Mouse (Mus musculus) midbrain, postnatal 0 days (tissue): ENCODE data around the gene Abcc8. TPM values are rescaled to one million over a fixed set of nuclear protein-coding genes. Genes with fewer than 3 reads are reported as not detected.

Experiments used
- ATAC-seq: fragments of 200-750 bp; cut with Nextera tagmentation; 2 replicates; pipeline ENCODE4 v1.8.0; 2017; ENCODE audit warnings: moderate number of reproducible peaks, mild to moderate bottlenecking, moderate TSS enrichment, moderate library complexity; ENCODE audit not compliant: low FRiP score
- DNase-seq: peaks from one replicate; pipeline ENCODE4 v3.0.0-alpha.2; 2015; ENCODE audit warnings: low spot score
- H3K27ac ChIP-seq: fragments of 300-500 bp; sonication (generic); 2 replicates; pipeline ENCODE4 v1.5.1; 2014; ENCODE audit warnings: low read depth, mild to moderate bottlenecking, low read length, mixed read lengths
- H3K27me3 ChIP-seq: fragments of 300-500 bp; sonication (generic); 2 replicates; pipeline ENCODE4 v1.6.1; 2014; ENCODE audit warnings: low read length, control low read depth, mixed read lengths; ENCODE audit not compliant: insufficient read depth
- H3K36me3 ChIP-seq: fragments of 300-500 bp; sonication (generic); 2 replicates; pipeline ENCODE4 v1.6.1; 2014; ENCODE audit warnings: low read length, control low read depth, mixed read lengths; ENCODE audit not compliant: insufficient read depth
- H3K4me1 ChIP-seq: fragments of 300-500 bp; sonication (generic); 2 replicates; pipeline ENCODE4 v1.6.1; 2014; ENCODE audit warnings: mild to moderate bottlenecking, control low read depth, antibody characterized with exemption, low read length, mixed read lengths; ENCODE audit not compliant: insufficient read depth
- H3K4me2 ChIP-seq: fragments of 300-500 bp; sonication (generic); 2 replicates; pipeline ENCODE4 v1.6.1; 2014; ENCODE audit warnings: low read depth, mild to moderate bottlenecking, low read length, mixed read lengths; ENCODE audit not compliant: poor library complexity, severe bottlenecking
- H3K4me3 ChIP-seq: fragments of 300-500 bp; sonication (generic); 2 replicates; pipeline ENCODE4 v1.5.1; 2014; ENCODE audit warnings: low read depth, mild to moderate bottlenecking, low read length, moderate library complexity
- H3K9ac ChIP-seq: fragments of 300-500 bp; sonication (generic); replicated peaks from 2 replicates; pipeline ENCODE4 v1.6.1; 2014; ENCODE audit warnings: mild to moderate bottlenecking, low read length, moderate library complexity, mixed read lengths; ENCODE audit not compliant: poor library complexity, severe bottlenecking
- H3K9me3 ChIP-seq: fragments of 300-500 bp; sonication (generic); 2 replicates; pipeline ENCODE4 v1.6.1; 2016; ENCODE audit warnings: low read length, control low read depth
- CTCF ChIP-seq: IDR thresholded peaks from 2 replicates; pipeline ENCODE4 v1.5.1; 2016; ENCODE audit warnings: antibody characterized with exemption, mild to moderate bottlenecking
- WGBS: fragments of 180-500 bp; shearing (Covaris S2); extraction: QIAGEN DNeasy Blood & Tissue Kit; methylation state at CpG from one replicate; pipeline ENCODE4 v1.1.7; 2014; 5-methylcytosine and 5-hydroxymethylcytosine counted together
- polyA plus RNA-seq: library from polyadenylated mRNA; unstranded; fragments of >200 nt; fragmentation: Nextera tagmentation; extraction: Ambion mirVana; gene quantifications from 2 replicates; pipeline ENCODE4 v1.2.1, GENCODE M21; 2015
- total RNA-seq: library from RNA; depleted of rRNA; stranded (reverse); fragments of >200 nt; gene quantifications from 2 replicates; pipeline ENCODE4 v1.2.3, GENCODE M21; 2014; rRNA removed

The Abcc8 gene
- total and polyA plus RNA-seq, 2 experiments from 2014 or later = 9.6 to 18.7 TPM

GRCm38 (mm10) chr7:46061614-46062013 is 118.2 kb downstream of the Abcc8 start:
- no peak overlapping the region for H3K27ac ChIP-seq
- no peaks in the 10 kb centered on the region for H3K27me3 ChIP-seq
- H3K4me1 ChIP-seq = no peaks in the 10 kb centered on the region
- H3K4me2 ChIP-seq = no peak overlapping the region
- ATAC-seq (no peak), DNase-seq (no peak)
- no peak overlapping the region for H3K9ac ChIP-seq
- peaks cover 63% of the 10 kb centered on the region for H3K36me3 ChIP-seq
- no peak overlapping the region for H3K4me3 ChIP-seq
- no peak for TF ChIP-seq CTCF
- 98% methylated on average over 16 of the region's 16 CpGs for WGBS
- H3K9me3 ChIP-seq = no peaks in the 10 kb centered on the region

DNA sequence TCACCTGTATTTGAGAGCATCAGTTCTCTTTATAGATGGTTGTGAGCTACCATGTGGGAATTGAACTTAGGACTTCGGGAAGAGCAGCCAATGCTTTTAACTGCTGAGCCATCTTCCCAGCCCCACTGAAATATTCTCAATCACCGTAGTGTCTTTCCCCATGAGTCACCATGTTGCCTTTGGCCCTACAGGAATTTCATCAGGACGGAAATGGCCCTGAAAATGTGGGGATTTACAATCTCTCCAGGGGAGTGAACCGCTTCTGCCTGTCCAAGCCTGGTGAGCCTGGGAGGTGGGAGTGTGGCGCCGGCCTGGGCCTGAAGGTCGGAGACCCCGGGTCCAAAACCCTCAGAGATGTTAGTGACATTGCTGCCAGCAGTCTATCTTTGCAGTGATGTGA is 119.1 kb downstream of the Abcc8 start:
- ATAC-seq = no peak

GRCm38 (mm10) chr7:46058882-46059281 is 121.0 kb downstream of the Abcc8 start:
- no peak for TF ChIP-seq CTCF
- Histone ChIP-seq H3K4me3 (no peak overlapping the region), H3K4me2 (no peak overlapping the region), H3K9me3 (no peaks in the 10 kb centered on the region), H3K4me1 (no peaks in the 10 kb centered on the region), H3K9ac (no peak overlapping the region), H3K36me3 (peaks cover 70% of the 10 kb centered on the region), H3K27ac (no peak overlapping the region), H3K27me3 (no peaks in the 10 kb centered on the region)
- 91% methylated on average over 11 of the region's 11 CpGs for WGBS
- ATAC-seq (no peak), DNase-seq (no peak)

More for the DNA sequence above, 119.1 kb downstream of the Abcc8 start:
- H3K9ac ChIP-seq = no peak overlapping the region
- no peaks in the 10 kb centered on the region for H3K4me1 ChIP-seq
- H3K9me3 ChIP-seq = no peaks in the 10 kb centered on the region
- no peak for DNase-seq
- H3K36me3 ChIP-seq = peaks cover 55% of the 10 kb centered on the region
- no peaks in the 10 kb centered on the region for H3K27me3 ChIP-seq
- H3K4me2 ChIP-seq = no peak overlapping the region
- 95% methylated on average over 8 of the region's 8 CpGs for WGBS
- no peak overlapping the region for H3K27ac ChIP-seq
- no peak for TF ChIP-seq CTCF
- H3K4me3 ChIP-seq = no peak overlapping the region

Other genes with a start within 250 kb of the Abcc8 start
- gene Abcc6, start 149.7 kb downstream of the Abcc8 start, total RNA-seq = 1.3 and 2.1 TPM in 2 replicates
- 0.43 and 0.89 TPM in 2 replicates for gene Abcc6, start 149.7 kb downstream of the Abcc8 start, polyA plus RNA-seq
- gene Nomo1, start 146.3 kb downstream of the Abcc8 start, total RNA-seq = 44.2 and 56.3 TPM in 2 replicates
- 35.8 and 38.7 TPM in 2 replicates for gene Nomo1, start 146.3 kb downstream of the Abcc8 start, polyA plus RNA-seq
- 14.4 and 26.2 TPM in 2 replicates for gene Kcnj11, start 79.3 kb downstream of the Abcc8 start, total RNA-seq
- gene Kcnj11, start 79.3 kb downstream of the Abcc8 start, polyA plus RNA-seq = 2.7 and 2.9 TPM in 2 replicates
- gene Ush1c, start 58.5 kb upstream of the Abcc8 start, total RNA-seq = 0.44 and 0.85 TPM in 2 replicates
- 1.7 and 1.8 TPM in 2 replicates for gene Ush1c, start 58.5 kb upstream of the Abcc8 start, polyA plus RNA-seq
- gene Otog, start 61.0 kb upstream of the Abcc8 start, total RNA-seq = 0.11 and 0.28 TPM in 2 replicates
- 0.01 and 0.07 TPM in 2 replicates for gene Otog, start 61.0 kb upstream of the Abcc8 start, polyA plus RNA-seq
- 2.8 TPM in 1 of 2 replicates, not detected in the other for gene Myod1, start 196.4 kb upstream of the Abcc8 start, total RNA-seq
- gene Myod1, start 196.4 kb upstream of the Abcc8 start, polyA plus RNA-seq = 0.11 and 0.52 TPM in 2 replicates
- gene Kcnc1, start 216.5 kb upstream of the Abcc8 start, total RNA-seq = 43.8 and 44.9 TPM in 2 replicates
- 24.0 and 26.5 TPM in 2 replicates for gene Kcnc1, start 216.5 kb upstream of the Abcc8 start, polyA plus RNA-seq